Mouse (Mus musculus) midbrain, embryonic 13.5 days (tissue): ENCODE measurements around the gene 4931428L18Rik. TPM values are rescaled to one million over a fixed set of nuclear protein-coding genes. Genes with fewer than 3 reads are reported as not detected.

ENCODE experiments used
- ATAC-seq: fragments of 200-750 bp; cut with Nextera tagmentation; 2 replicates; pipeline ENCODE4 v1.8.0; 2017; ENCODE audit warnings: mild to moderate bottlenecking, moderate TSS enrichment, moderate library complexity
- H3K27ac ChIP-seq: fragments of 300-500 bp; sonication (generic); 2 replicates; pipeline ENCODE4 v1.5.1; 2015; ENCODE audit warnings: inconsistent platforms, mild to moderate bottlenecking, moderate library complexity
- H3K27me3 ChIP-seq: fragments of 300-500 bp; sonication (generic); 2 replicates; pipeline ENCODE4 v1.6.1; 2015; ENCODE audit warnings: mild to moderate bottlenecking, inconsistent platforms
- H3K36me3 ChIP-seq: fragments of 300-500 bp; sonication (generic); 2 replicates; pipeline ENCODE4 v1.6.1; 2015; ENCODE audit warnings: mild to moderate bottlenecking, inconsistent platforms
- H3K4me1 ChIP-seq: fragments of 300-500 bp; sonication (generic); replicated peaks from 2 replicates; pipeline ENCODE4 v1.6.1; 2015; ENCODE audit warnings: inconsistent platforms
- H3K4me2 ChIP-seq: fragments of 300-500 bp; sonication (generic); replicated peaks from 2 replicates; pipeline ENCODE4 v1.6.1; 2015; ENCODE audit warnings: moderate library complexity, mild to moderate bottlenecking, inconsistent platforms
- H3K4me3 ChIP-seq: fragments of 300-500 bp; sonication (generic); replicated peaks from 2 replicates; pipeline ENCODE4 v1.5.1; 2015; ENCODE audit warnings: mild to moderate bottlenecking, inconsistent platforms
- H3K9ac ChIP-seq: fragments of 300-500 bp; sonication (generic); replicated peaks from 2 replicates; pipeline ENCODE4 v1.6.1; 2015; ENCODE audit warnings: mild to moderate bottlenecking, inconsistent platforms
- H3K9me3 ChIP-seq: fragments of 300-500 bp; sonication (generic); 2 replicates; pipeline ENCODE4 v1.6.1; 2016; ENCODE audit warnings: mild to moderate bottlenecking, inconsistent platforms
- whole genome bisulfite sequencing: fragments of 180-500 bp; shearing (Covaris S2); methylation state at CpG from one replicate; pipeline ENCODE4 v1.1.7; 2015; 5-methylcytosine and 5-hydroxymethylcytosine counted together
- polyA plus RNA-seq: library from polyadenylated mRNA; unstranded; fragments of >200 nt; fragmentation: Nextera tagmentation; extraction: Ambion mirVana; gene quantifications from 2 replicates; pipeline ENCODE4 v1.2.1, GENCODE M21; 2015

4931428L18Rik gene
- 0.17 TPM in 1 of 2 replicates, not detected in the other for polyA plus RNA-seq

GRCm38 (mm10) chr1:31222564-31222963, at the start of gene 4931428L18Rik, which contains the start of gene Pih1d3:
Gene 4931428L18Rik (minus strand): TSS chr1:31222684.
Gene Pih1d3 (plus strand): TSS chr1:31222838.
- H3K9ac ChIP-seq: no peak within 1 kb of the TSS
- no peak within 1 kb of the TSS for H3K4me2 ChIP-seq
- no peak within 1 kb of the TSS for H3K4me3 ChIP-seq

GRCm38 (mm10) chr1:31260218-31260923, 37.9 kb upstream of the 4931428L18Rik start:
- no peaks in the 10 kb centered on the region for H3K27me3 ChIP-seq
- no peaks in the 10 kb centered on the region for H3K36me3 ChIP-seq

More at GRCm38 (mm10) chr1:31222564-31222963, at the start of gene 4931428L18Rik, which contains the start of gene Pih1d3:
- 92% methylated on average over 7 of the region's 7 CpGs for WGBS
- no peak for ATAC-seq
- H3K36me3 ChIP-seq: no peaks in the 10 kb centered on the region
- H3K27ac ChIP-seq: no peak within 1 kb of the TSS
- no peaks in the 10 kb centered on the region for H3K4me1 ChIP-seq
- H3K27me3 ChIP-seq: no peaks in the 10 kb centered on the region
- no peaks in the 10 kb centered on the region for H3K9me3 ChIP-seq

DNA sequence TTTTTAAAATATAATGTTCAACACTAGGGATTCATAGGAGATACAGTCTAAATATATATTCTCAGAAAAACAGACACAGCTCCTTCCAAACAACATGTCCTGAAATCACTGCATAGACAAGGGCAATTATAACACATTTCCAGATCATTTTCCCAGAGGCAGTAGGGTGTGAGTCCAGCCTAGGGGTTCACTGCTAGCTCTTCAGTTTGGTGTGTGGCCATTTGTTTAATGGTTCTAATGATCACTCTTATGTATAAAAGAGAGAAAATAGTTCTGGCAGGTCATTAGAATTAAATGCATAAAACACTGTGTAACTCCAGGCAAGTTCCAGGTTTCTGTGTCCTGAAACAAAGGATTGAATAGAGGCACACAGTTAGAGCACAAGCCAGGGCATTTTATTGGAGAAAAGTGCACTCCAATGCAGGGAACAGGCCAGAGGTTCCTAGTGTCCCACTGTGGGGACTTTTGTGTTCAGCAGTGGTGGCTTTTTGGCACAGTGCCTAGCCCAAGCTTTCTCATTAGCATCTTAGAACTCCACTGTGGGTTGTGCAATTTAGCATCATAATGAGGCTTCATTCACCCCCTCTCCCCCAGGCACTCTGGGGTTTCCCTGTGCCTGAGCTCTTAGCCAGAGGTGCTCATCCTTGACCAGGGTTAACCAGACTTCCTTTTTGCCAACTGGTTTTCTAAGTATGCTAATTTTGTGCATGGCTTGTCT, 11.0 kb upstream of the 4931428L18Rik start:
- H3K27ac ChIP-seq: no peak overlapping the region
- H3K4me3 ChIP-seq: no peak overlapping the region
- no peak overlapping the region for H3K9ac ChIP-seq
- no peak overlapping the region for H3K4me2 ChIP-seq
- ATAC-seq: peak; percentile 97
- H3K36me3 ChIP-seq: no peaks in the 10 kb centered on the region
- no peaks in the 10 kb centered on the region for H3K9me3 ChIP-seq
- H3K27me3 ChIP-seq: no peaks in the 10 kb centered on the region
- H3K4me1 ChIP-seq: peaks cover 6% of the 10 kb centered on the region; the same call in 1 of the 2 replicates

More at GRCm38 (mm10) chr1:31260218-31260923, 37.9 kb upstream of the 4931428L18Rik start:
- H3K9me3 ChIP-seq: no peaks in the 10 kb centered on the region
- 78% methylated on average over 10 of the region's 10 CpGs for WGBS
- no peak overlapping the region for H3K4me3 ChIP-seq
- no peaks in the 10 kb centered on the region for H3K4me1 ChIP-seq
- H3K4me2 ChIP-seq: no peak overlapping the region
- ATAC-seq: no peak
- no peak overlapping the region for H3K27ac ChIP-seq
- no peak overlapping the region for H3K9ac ChIP-seq

DNA sequence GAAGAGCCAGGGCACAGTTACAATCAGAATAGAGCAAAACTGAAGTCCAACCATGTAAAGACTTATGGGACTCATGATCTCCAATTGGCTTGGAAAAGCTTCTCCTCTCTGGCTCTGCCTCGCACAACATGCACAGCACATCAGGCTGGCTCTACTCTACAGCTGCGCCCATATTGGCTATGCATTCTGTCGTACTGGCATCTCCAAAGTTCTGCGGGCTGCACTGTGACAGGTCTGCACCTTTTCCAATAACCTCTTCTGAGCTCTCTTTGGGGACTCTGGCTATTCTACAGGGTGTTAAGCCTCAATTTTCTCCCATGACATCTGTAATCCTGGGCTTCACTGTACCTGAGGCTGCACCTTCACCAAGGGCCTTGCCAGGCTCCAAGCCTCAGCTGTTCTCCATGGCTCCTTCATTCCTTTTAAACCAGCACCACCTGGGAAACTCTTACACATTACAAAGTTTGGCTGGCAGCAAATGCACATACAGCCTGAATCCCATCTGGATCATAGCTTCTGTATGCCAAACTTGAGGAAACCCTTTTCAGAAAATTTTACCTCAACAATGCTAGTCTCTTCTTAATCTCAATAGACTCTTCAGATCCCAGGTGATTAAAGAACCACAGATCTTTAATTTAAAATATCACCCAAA, 1.8 kb downstream of the 4931428L18Rik start:
- H3K27ac ChIP-seq: no peak overlapping the region
- H3K27me3 ChIP-seq: no peaks in the 10 kb centered on the region
- H3K36me3 ChIP-seq: no peaks in the 10 kb centered on the region
- H3K4me2 ChIP-seq: no peak overlapping the region
- no peaks in the 10 kb centered on the region for H3K4me1 ChIP-seq
- ATAC-seq: no peak
- no peak overlapping the region for H3K4me3 ChIP-seq
- H3K9me3 ChIP-seq: no peaks in the 10 kb centered on the region
- no peak overlapping the region for H3K9ac ChIP-seq
- 95% methylated on average over 4 of the region's 4 CpGs for WGBS

GRCm38 (mm10) chr1:31214831-31215230, 7.7 kb downstream of the 4931428L18Rik start:
- no peak overlapping the region for H3K27ac ChIP-seq
- no peak overlapping the region for H3K4me3 ChIP-seq
- H3K4me1 ChIP-seq: no peaks in the 10 kb centered on the region
- WGBS: 93% methylated on average over 1 of the region's 1 CpGs
- no peak for ATAC-seq
- H3K4me2 ChIP-seq: no peak overlapping the region
- H3K9me3 ChIP-seq: no peaks in the 10 kb centered on the region
- no peak overlapping the region for H3K9ac ChIP-seq
- no peaks in the 10 kb centered on the region for H3K36me3 ChIP-seq
- H3K27me3 ChIP-seq: no peaks in the 10 kb centered on the region

DNA sequence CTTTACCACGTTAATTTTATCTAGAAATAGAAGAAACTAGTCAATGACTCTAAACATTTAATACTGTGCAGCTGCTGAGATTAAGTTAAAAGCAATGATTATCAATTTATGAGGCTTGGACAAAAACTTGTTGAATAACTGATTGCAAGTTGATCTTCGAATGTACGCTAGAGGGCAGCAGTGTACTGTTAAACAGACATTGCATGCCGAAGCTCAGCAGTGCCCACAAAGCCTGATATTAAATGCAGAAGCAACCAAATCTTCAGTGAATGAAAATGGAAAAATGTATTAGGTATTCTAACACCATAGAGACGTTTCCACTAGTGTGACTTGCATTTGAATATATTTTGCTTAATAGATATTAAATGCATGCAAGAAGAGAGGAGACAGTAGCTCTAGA, 12.3 kb downstream of the 4931428L18Rik start:
- Histone ChIP-seq H3K9ac (no peak overlapping the region), H3K4me2 (no peak overlapping the region), H3K4me1 (no peaks in the 10 kb centered on the region), H3K9me3 (no peaks in the 10 kb centered on the region), H3K27ac (no peak overlapping the region), H3K27me3 (no peaks in the 10 kb centered on the region), H3K4me3 (no peak overlapping the region), H3K36me3 (no peaks in the 10 kb centered on the region)
- ATAC-seq: peak; percentile 80
- 2% methylated on average over 5 of the region's 5 CpGs for WGBS

DNA sequence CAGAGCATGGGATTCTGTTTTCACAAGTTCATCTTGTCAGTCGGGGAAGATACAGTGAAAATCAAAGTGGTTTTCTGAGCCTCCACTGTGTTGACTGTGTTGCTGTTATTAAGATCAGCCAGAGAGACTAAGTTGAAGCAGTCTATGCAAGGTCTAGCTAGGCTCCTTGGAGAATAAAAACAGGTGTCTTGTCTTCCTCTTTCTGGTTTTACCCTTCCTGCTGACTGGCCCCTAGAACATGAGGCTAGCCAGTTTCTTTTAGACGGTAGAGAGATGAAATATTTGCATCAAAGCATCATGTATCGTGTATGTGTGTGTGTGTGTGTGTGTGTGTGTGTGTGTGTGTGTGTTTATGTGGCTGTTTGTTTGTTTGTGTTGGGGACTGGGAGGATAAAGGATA, 16.7 kb downstream of the 4931428L18Rik start:
- ATAC-seq: no peak

DNA sequence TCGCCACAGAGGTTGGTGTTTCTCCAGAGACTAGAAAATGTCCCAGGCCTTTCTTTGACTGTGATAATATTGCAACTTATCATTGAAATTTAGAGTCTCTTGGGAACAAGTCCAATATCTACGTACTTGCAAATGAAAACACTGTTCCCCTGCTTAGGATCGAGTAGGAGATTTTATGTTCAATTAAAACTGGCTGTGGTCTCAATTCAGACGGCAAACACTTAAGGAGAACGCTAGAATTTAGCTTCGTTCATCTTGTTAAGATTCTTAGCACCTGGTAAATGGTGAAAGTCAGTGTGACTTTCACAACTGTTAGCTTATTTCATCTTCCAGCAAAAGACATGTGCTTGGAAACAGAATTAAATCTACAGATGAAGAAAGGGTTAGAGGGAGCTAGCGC, 17.1 kb downstream of the 4931428L18Rik start:
- no peak for ATAC-seq
- H3K9me3 ChIP-seq: no peaks in the 10 kb centered on the region
- no peak overlapping the region for H3K27ac ChIP-seq
- WGBS: 81% methylated on average over 7 of the region's 7 CpGs
- H3K9ac ChIP-seq: no peak overlapping the region
- H3K4me2 ChIP-seq: no peak overlapping the region
- H3K4me1 ChIP-seq: no peaks in the 10 kb centered on the region
- H3K36me3 ChIP-seq: no peaks in the 10 kb centered on the region
- H3K27me3 ChIP-seq: no peaks in the 10 kb centered on the region
- no peak overlapping the region for H3K4me3 ChIP-seq

More for the DNA sequence above, 16.7 kb downstream of the 4931428L18Rik start:
- no peak overlapping the region for H3K4me2 ChIP-seq
- no peaks in the 10 kb centered on the region for H3K27me3 ChIP-seq
- H3K9me3 ChIP-seq: no peaks in the 10 kb centered on the region
- H3K27ac ChIP-seq: no peak overlapping the region
- H3K4me1 ChIP-seq: no peaks in the 10 kb centered on the region
- no peaks in the 10 kb centered on the region for H3K36me3 ChIP-seq
- WGBS: 83% methylated on average over 3 of the region's 3 CpGs
- no peak overlapping the region for H3K9ac ChIP-seq
- no peak overlapping the region for H3K4me3 ChIP-seq

DNA sequence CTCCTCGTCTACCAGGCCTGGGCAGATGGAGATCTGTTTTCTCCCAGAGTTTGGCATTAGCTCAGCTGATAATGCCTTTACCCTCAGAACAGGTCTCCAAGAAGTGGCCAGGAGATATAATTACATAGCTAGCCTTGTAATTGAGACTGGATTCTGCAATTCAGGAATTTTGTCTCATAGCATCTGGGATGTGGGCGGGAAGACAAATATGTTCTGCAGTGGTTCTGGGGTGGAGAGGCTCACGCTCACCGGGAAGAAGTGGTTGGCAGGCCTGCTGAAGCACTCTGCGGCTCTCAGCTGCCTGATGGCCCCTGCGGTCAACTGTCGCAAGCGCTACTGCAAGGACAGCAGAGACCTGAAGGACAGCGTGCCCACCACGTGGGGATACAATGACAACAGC, 18.7 kb downstream of the 4931428L18Rik start:
- H3K9me3 ChIP-seq: no peaks in the 10 kb centered on the region
- no peaks in the 10 kb centered on the region for H3K4me1 ChIP-seq
- H3K9ac ChIP-seq: no peak overlapping the region
- 93% methylated on average over 10 of the region's 10 CpGs for WGBS
- no peak overlapping the region for H3K4me3 ChIP-seq
- H3K27me3 ChIP-seq: no peaks in the 10 kb centered on the region
- no peak for ATAC-seq
- H3K4me2 ChIP-seq: no peak overlapping the region
- H3K27ac ChIP-seq: no peak overlapping the region
- H3K36me3 ChIP-seq: no peaks in the 10 kb centered on the region

GRCm38 (mm10) chr1:31196959-31197358, 25.5 kb downstream of the 4931428L18Rik start:
- WGBS: 89% methylated on average over 3 of the region's 3 CpGs
- no peaks in the 10 kb centered on the region for H3K36me3 ChIP-seq
- no peaks in the 10 kb centered on the region for H3K27me3 ChIP-seq
- no peak overlapping the region for H3K27ac ChIP-seq
- no peak overlapping the region for H3K4me3 ChIP-seq
- H3K9me3 ChIP-seq: no peaks in the 10 kb centered on the region
- no peak overlapping the region for H3K4me2 ChIP-seq
- no peaks in the 10 kb centered on the region for H3K4me1 ChIP-seq
- ATAC-seq: no peak
- no peak overlapping the region for H3K9ac ChIP-seq

DNA sequence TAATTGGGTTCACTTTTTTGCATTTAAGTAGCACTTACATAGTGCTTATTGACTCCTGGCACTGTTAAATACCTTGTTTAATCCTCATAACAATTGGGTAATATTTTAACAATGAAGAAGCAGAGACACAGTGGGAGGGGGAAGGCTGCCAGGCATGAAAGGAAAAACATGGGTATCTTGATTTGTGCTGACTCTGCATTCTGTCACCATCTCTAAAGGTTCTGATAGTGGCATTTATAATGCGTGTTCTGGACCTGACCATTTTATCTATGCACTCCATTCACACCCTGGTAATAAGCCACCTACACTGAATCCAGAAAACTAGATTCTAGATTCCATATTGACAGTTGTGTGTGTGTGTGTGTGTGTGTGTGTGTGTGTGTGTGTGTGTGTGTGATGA, 26.9 kb downstream of the 4931428L18Rik start:
- H3K27ac ChIP-seq: no peak overlapping the region
- no peak for ATAC-seq
- no peaks in the 10 kb centered on the region for H3K27me3 ChIP-seq
- no peak overlapping the region for H3K4me3 ChIP-seq
- H3K4me1 ChIP-seq: no peaks in the 10 kb centered on the region
- no peaks in the 10 kb centered on the region for H3K36me3 ChIP-seq
- WGBS: 79% methylated on average over 1 of the region's 1 CpGs
- no peak overlapping the region for H3K9ac ChIP-seq
- no peak overlapping the region for H3K4me2 ChIP-seq
- H3K9me3 ChIP-seq: no peaks in the 10 kb centered on the region

- Histone ChIP-seq H3K9ac (no peak overlapping the region), H3K27ac (no peak overlapping the region), H3K36me3 (no peaks in the 10 kb centered on the region), H3K4me3 (no peak overlapping the region), H3K9me3 (no peaks in the 10 kb centered on the region), H3K4me1 (no peaks in the 10 kb centered on the region), H3K4me2 (no peak overlapping the region), H3K27me3 (no peaks in the 10 kb centered on the region)
- WGBS: 84% methylated on average over 10 of the region's 10 CpGs
- ATAC-seq: no peak
Observed at GRCm38 (mm10) chr1:31190237-31190866, 32.1 kb downstream of the 4931428L18Rik start.
